Mouse (Mus musculus): ENCODE measurements around the gene A030014E15Rik. TPM values are rescaled to one million over a fixed set of nuclear protein-coding genes. Genes with fewer than 3 reads are reported as not detected.
"Not testable (repeated sequence)": the region's sequence is repeated elsewhere in the genome, so short reads cannot be mapped to it uniquely, and the experiment has no call there.

The A030014E15Rik gene
- polyA plus RNA-seq (2016; fragmentation: Nextera tagmentation; extraction: Ambion mirVana), result not detected in 2 replicates

DNA sequence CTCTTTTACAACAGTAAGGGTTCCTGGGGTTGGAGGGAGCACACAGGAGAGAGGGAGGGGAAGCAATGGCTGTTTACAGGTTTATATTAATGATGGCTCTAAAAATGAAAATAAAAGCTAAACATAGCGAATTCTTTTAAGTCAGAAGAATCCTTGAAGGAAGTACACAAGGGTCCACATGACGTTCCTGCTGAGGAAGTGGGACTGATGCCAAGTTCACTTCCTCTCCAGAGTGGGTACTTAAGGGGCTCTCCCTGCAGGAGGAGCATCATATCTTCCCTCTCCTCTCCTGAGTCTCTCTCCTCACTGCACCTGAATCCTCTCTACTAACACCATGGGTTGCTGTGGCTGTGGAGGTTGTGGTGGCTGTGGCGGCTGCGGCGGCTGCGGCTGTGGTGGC is at the start of gene A030014E15Rik:
Gene A030014E15Rik, plus strand, starts transcription at position 268 of the 400 bp plus-strand sequence.
- 94% methylated on average over 6 of the region's 6 CpGs for WGBS
- Histone ChIP-seq H3K4me1 (no peaks in the 10 kb centered on the region), H3K27me3 (replicated peaks) (no peaks in the 10 kb centered on the region), H3K4me3 (no peak within 1 kb of the TSS), H3K36me3 (no peaks in the 10 kb centered on the region), H3K27ac (no peak within 1 kb of the TSS), H3K4me2 (replicated peaks) (no peak within 1 kb of the TSS), H3K9me3 (no peaks in the 10 kb centered on the region), H3K9ac (no peak within 1 kb of the TSS)
- no peak for ATAC-seq (ENCODE audit: low FRiP score, low read depth)

DNA sequence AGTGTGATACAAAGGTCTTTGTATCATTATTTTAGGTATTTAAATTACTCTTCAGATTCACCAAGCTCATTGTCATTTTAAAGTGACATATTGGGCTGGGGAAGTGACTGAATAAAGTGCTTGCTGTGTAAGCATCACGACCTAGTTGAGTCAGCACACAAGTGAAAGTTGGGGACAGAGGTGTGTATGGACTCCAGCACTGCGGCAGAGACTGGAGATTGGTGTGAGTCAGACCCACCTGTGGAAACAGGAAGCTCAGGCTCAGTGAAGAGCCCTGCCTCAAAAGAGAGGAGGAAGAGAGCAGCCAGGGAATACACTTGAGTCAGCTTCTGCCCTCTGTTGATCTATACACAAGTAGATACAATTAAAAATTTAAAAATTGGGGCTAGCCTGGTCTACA is 45.5 kb upstream of the A030014E15Rik start:
- H3K27ac ChIP-seq, result no peak overlapping the region
- H3K4me1 ChIP-seq, result no peaks in the 10 kb centered on the region
- 84% methylated on average over 2 of the region's 2 CpGs for WGBS
- no peak overlapping the region for H3K9ac ChIP-seq
- ATAC-seq (ENCODE audit: low FRiP score, low read depth), result no peak
- no peaks in the 10 kb centered on the region for H3K27me3 ChIP-seq (replicated peaks)
- no peak overlapping the region for H3K4me2 ChIP-seq (replicated peaks)
- no peaks in the 10 kb centered on the region for H3K9me3 ChIP-seq
- H3K36me3 ChIP-seq, result peaks cover 20% of the 10 kb centered on the region
- H3K4me3 ChIP-seq, result no peak overlapping the region

DNA sequence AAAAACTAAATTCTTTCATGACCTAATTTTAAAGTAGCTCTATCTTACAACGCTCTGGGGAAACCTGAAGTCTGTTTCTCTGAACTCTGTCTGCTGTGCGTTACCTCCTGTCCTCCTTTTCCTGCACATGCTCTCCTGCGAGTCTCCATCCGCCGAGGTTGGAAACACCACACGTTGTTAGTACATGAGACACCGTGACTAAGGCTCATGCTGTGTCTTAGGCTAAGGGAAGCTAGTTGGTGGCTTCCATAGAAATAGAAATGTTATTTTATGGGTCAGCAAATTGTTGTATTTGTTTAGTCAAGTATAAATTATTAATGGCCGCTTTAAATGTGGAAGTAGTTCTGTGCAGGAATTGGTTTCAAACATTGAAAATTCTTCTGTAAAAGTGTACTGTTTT is 44.5 kb upstream of the A030014E15Rik start:
- no peak for ATAC-seq (ENCODE audit: low FRiP score, low read depth)
- peaks cover 19% of the 10 kb centered on the region for H3K36me3 ChIP-seq

DNA sequence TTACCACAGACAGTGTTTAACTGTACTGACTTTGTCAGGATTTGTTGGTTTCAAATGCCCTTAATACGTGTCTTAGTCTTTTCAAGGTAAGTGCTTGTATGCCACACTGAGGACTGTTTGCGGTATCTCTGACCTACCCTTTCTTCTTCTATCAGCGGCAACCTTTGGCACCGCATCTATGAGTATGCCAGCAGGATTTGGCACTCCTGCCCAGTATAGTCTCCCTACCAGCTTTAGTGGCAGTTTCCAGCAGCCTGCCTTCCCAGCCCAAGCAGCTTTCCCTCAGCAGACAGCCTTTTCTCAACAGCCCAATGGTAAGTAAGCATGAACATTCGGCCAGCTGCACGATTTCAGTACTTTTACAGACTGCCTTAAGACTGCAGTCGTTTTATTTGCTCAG is 31.4 kb upstream of the A030014E15Rik start:
- H3K36me3 ChIP-seq, result peaks cover 26% of the 10 kb centered on the region
- ATAC-seq (ENCODE audit: low FRiP score, low read depth), result no peak
- no peak overlapping the region for H3K4me2 ChIP-seq (replicated peaks)
- no peak overlapping the region for H3K9ac ChIP-seq
- H3K4me1 ChIP-seq, result no peaks in the 10 kb centered on the region
- no peak overlapping the region for H3K27ac ChIP-seq
- H3K9me3 ChIP-seq, result no peaks in the 10 kb centered on the region
- no peaks in the 10 kb centered on the region for H3K27me3 ChIP-seq (replicated peaks)
- H3K4me3 ChIP-seq, result no peak overlapping the region
- WGBS, result 96% methylated on average over 7 of the region's 7 CpGs

More for the DNA sequence above, 44.5 kb upstream of the A030014E15Rik start:
- WGBS, result 67% methylated on average over 8 of the region's 8 CpGs
- no peaks in the 10 kb centered on the region for H3K4me1 ChIP-seq
- no peak overlapping the region for H3K4me3 ChIP-seq
- no peak overlapping the region for H3K9ac ChIP-seq
- H3K27me3 ChIP-seq (replicated peaks), result no peaks in the 10 kb centered on the region
- no peak overlapping the region for H3K27ac ChIP-seq
- no peaks in the 10 kb centered on the region for H3K9me3 ChIP-seq
- H3K4me2 ChIP-seq (replicated peaks), result no peak overlapping the region

DNA sequence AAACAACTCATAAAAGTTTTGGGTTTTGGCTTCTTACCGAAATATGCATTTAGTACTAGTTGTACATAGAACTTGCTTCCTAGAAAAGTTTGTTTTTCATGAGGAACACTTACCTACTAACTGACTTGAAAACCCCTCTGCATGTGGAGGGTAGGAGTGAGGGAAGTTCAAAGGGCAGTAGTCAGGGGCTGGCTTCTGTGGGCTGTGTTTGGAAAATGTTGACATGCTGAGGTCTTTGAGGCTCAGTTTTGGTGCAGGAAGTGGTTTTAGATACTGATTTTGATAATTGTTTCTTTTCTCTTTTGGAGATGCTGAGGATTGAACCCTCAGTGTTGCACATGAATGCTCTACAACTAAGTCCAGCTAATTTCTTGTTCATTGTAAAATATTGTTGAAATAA is 24.1 kb upstream of the A030014E15Rik start:
- no peak overlapping the region for H3K27ac ChIP-seq
- no peaks in the 10 kb centered on the region for H3K9me3 ChIP-seq
- ATAC-seq (ENCODE audit: low FRiP score, low read depth), result no peak
- H3K4me2 ChIP-seq (replicated peaks), result no peak overlapping the region
- 96% methylated on average over 1 of the region's 1 CpGs for WGBS
- no peaks in the 10 kb centered on the region for H3K27me3 ChIP-seq (replicated peaks)
- no peaks in the 10 kb centered on the region for H3K4me1 ChIP-seq
- H3K4me3 ChIP-seq, result no peak overlapping the region
- H3K36me3 ChIP-seq, result peaks cover 28% of the 10 kb centered on the region
- H3K9ac ChIP-seq, result no peak overlapping the region

DNA sequence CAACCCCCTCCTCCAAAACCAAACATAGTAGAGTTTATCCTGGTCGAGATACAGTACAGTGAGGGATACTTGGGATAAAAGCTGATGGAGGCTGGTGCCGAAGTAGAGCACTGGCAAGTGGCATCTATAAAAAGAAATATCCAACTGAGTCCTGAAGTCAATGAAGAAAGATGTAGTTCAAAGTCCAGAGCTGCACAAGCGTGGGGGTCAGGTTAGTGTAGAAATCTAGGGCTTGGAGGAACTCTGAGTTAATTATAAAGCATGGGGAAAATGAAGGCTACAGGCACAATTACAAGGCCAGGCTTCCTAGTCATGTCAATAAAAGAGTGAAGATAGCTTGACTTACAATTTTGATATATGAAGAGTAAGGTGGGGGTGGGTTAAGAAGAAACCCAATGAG is 23.5 kb upstream of the A030014E15Rik start:
- 92% methylated on average over 3 of the region's 3 CpGs for WGBS
- H3K27me3 ChIP-seq (replicated peaks), result no peaks in the 10 kb centered on the region
- no peak for ATAC-seq (ENCODE audit: low FRiP score, low read depth)
- H3K4me3 ChIP-seq, result no peak overlapping the region
- H3K36me3 ChIP-seq, result peaks cover 28% of the 10 kb centered on the region
- H3K9me3 ChIP-seq, result no peaks in the 10 kb centered on the region
- no peak overlapping the region for H3K27ac ChIP-seq
- no peak overlapping the region for H3K9ac ChIP-seq
- no peak overlapping the region for H3K4me2 ChIP-seq (replicated peaks)
- no peaks in the 10 kb centered on the region for H3K4me1 ChIP-seq

DNA sequence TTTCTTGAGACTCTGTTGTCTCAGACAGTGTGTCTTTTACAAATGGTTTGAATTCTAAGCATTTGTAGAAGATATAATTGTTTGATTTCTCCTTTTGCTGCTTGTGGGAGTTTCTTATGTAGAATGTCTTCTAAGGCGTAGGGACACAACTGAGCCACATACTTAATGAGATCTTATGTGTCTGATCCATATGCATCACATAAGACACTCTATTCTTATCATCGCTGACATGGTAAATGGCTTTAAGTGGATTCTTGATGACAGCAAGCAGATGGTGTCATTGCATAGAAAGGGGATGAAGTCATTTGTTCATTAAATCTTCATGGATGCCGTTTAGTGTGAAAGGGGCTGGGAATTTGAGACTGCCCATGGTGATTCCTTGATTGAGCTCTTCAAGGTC is 18.8 kb upstream of the A030014E15Rik start:
- H3K9ac ChIP-seq, result no peak overlapping the region
- H3K36me3 ChIP-seq, result peaks cover 16% of the 10 kb centered on the region
- 73% methylated on average over 3 of the region's 3 CpGs for WGBS
- H3K9me3 ChIP-seq, result no peaks in the 10 kb centered on the region
- H3K27me3 ChIP-seq (replicated peaks), result no peaks in the 10 kb centered on the region
- H3K4me1 ChIP-seq, result no peaks in the 10 kb centered on the region
- H3K27ac ChIP-seq, result no peak overlapping the region
- no peak overlapping the region for H3K4me2 ChIP-seq (replicated peaks)
- ATAC-seq (ENCODE audit: low FRiP score, low read depth), result 0 out of 2 replicates have a peak, but pooled peaks have one; percentile 41
- H3K4me3 ChIP-seq, result no peak overlapping the region

DNA sequence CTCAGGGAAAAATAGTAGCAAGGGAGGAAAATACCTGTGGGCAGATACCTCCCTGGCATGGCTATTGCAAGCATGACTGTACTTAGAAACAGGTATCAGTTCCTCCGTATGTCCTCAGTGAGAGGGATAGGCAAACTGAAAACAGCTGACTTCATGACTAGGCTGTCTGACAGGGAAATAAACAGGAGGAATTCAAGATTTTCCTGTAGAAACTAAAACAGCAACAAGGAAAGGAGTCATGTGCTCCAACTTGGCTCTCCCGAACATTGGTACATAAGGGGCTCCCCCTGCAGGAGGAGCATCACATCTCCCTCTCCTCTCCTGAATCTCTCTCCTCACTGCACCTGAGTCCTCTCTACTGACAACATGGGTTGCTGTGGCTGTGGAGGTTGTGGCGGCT is 11.7 kb upstream of the A030014E15Rik start, which contains the start of gene A030005L19Rik:
Gene A030005L19Rik, plus strand, starts transcription at position 301 of the 400 bp plus-strand sequence.
- no peak for ATAC-seq (ENCODE audit: low FRiP score, low read depth)
- H3K9me3 ChIP-seq, result no peaks in the 10 kb centered on the region
- no peak within 1 kb of the TSS for H3K9ac ChIP-seq
- no peak within 1 kb of the TSS for H3K27ac ChIP-seq
- H3K4me3 ChIP-seq, result no peak within 1 kb of the TSS
- no peak within 1 kb of the TSS for H3K4me2 ChIP-seq (replicated peaks)
- H3K27me3 ChIP-seq (replicated peaks), result no peaks in the 10 kb centered on the region
- H3K4me1 ChIP-seq, result no peaks in the 10 kb centered on the region
- H3K36me3 ChIP-seq, result no peaks in the 10 kb centered on the region
- WGBS, result 86% methylated on average over 3 of the region's 3 CpGs

DNA sequence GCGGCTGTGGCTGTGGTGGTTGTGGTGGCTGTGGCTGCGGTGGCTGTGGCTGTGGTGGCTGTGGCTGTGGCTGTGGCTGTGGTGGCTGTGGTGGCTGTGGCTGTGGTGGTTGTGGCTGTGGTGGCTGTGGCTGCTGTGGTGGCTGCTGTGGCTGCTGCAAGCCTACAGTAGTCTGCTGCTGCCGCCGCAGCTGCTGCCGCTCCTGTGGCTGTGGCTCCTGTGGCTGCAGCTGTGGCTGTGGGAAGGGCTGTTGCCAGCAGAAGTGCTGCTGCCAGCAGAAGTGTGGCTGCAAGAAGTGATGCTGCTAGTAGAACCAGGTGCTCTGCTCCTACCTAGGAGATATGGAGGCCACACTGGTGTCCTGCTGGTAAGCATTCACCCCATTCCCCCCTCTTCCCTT is 11.3 kb upstream of the A030014E15Rik start:
- not testable (repeated sequence) for H3K9ac ChIP-seq
- WGBS, result 94% methylated on average over 5 of the region's 5 CpGs

DNA sequence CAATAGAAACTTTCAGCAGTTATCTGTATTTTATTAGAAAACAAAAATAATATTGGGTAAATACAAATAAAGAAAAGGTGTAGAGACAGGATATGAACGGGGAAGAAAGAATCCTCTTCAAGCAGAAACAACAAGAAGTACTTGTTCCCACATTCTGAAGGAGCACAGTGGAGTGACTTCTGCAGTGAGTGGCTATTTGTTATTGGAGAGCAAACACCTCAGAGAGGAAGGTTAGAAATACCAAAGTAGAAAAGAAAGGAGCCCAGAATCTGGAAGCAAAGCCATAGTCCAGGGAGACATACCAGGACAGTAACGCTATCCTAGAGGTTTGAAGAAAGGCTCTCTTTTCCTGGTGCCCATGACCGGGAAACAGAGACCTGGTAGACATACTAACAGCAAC is 5.8 kb downstream of the A030014E15Rik start:
- not testable (repeated sequence) for H3K36me3 ChIP-seq; H3K4me2 ChIP-seq (replicated peaks); H3K4me3 ChIP-seq; ATAC-seq (ENCODE audit: low FRiP score, low read depth); H3K27ac ChIP-seq; H3K4me1 ChIP-seq; H3K9me3 ChIP-seq; H3K9ac ChIP-seq; H3K27me3 ChIP-seq (replicated peaks)
- 97% methylated on average over 3 of the region's 3 CpGs for WGBS

More for the DNA sequence above, 11.3 kb upstream of the A030014E15Rik start:
- H3K4me3 ChIP-seq; H3K36me3 ChIP-seq; H3K27ac ChIP-seq; H3K4me2 ChIP-seq (replicated peaks); H3K4me1 ChIP-seq; ATAC-seq (ENCODE audit: low FRiP score, low read depth); H3K9me3 ChIP-seq; H3K27me3 ChIP-seq (replicated peaks): not testable (repeated sequence)

DNA sequence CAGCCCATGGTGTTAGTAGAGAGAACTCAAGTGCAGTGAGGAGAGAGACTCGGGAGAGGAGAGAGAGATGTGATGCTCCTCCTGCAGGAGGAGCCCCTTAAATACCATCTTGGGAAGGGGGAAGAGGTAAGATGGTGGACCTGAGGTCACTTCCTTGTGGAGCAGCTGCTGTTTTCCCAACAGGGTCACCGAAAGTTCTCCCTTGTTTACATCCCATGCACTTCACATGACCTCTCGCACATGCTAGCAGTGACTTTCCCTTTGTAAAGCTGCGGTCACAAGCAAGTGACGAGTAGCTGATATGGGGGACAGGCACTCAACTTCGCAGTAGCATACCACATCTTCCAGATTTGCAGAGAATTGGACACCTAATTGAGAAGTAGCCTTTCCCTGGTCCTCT is 6.6 kb downstream of the A030014E15Rik start, which contains the start of gene Gm6217:
Gene Gm6217, minus strand, starts transcription at position 74 of the 400 bp plus-strand sequence.
- WGBS, result no CpG with 5 or more reads among the region's 6 CpGs
- not testable (repeated sequence) for ATAC-seq (ENCODE audit: low FRiP score, low read depth)

DNA sequence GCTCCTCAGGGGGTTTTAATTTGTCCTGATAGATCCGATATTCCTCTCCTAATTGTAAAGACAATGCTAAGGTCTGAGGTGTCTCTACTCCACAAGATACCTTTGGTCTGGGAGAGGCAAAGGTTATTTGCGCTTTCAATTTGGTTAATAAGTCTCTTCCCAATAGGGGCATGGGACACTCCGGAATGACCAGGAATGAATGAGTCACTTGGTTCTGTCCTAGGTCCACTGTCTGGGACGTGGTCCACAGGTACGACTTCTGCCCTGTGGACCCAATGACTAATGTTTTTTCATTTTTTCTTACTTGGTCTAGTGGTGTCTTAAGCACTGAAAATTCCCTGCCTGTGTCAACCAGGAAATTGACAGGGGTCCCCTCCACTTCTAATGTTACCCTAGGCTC is 13.9 kb downstream of the A030014E15Rik start:
- no peak overlapping the region for H3K4me3 ChIP-seq
- WGBS, result 87% methylated on average over 5 of the region's 5 CpGs
- no peaks in the 10 kb centered on the region for H3K4me1 ChIP-seq
- no peak overlapping the region for H3K27ac ChIP-seq
- H3K4me2 ChIP-seq (replicated peaks), result no peak overlapping the region
- no peaks in the 10 kb centered on the region for H3K27me3 ChIP-seq (replicated peaks)
- H3K9ac ChIP-seq, result no peak overlapping the region
- H3K9me3 ChIP-seq, result no peaks in the 10 kb centered on the region
- no peaks in the 10 kb centered on the region for H3K36me3 ChIP-seq
- no peak for ATAC-seq (ENCODE audit: low FRiP score, low read depth)

More for the DNA sequence above, 6.6 kb downstream of the A030014E15Rik start, which contains the start of gene Gm6217:
- not testable (repeated sequence) for H3K27ac ChIP-seq; H3K36me3 ChIP-seq; H3K27me3 ChIP-seq (replicated peaks); H3K4me2 ChIP-seq (replicated peaks); H3K4me3 ChIP-seq; H3K9me3 ChIP-seq; H3K4me1 ChIP-seq; H3K9ac ChIP-seq

DNA sequence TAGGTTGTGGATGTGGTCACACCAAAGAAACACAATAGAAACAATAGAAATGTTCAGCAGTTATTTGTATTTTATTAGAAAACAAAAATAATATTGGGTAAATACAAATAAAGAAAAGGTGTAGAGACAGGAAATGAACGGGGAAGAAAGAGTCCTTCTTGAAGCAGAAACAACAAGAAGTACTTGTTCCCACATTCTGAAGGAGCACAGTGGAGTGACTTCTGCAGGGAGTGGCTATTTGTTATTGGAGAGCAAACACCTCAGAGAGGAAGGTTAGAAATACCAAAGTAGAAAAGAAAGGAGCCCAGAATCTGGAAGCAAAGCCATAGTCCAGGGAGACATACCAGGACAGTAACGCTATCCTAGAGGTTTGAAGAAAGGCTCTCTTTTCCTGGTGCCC is 17.8 kb downstream of the A030014E15Rik start:
- H3K9me3 ChIP-seq; H3K36me3 ChIP-seq; ATAC-seq (ENCODE audit: low FRiP score, low read depth); H3K4me3 ChIP-seq; H3K27ac ChIP-seq; H3K9ac ChIP-seq; H3K4me2 ChIP-seq (replicated peaks); H3K27me3 ChIP-seq (replicated peaks); H3K4me1 ChIP-seq: not testable (repeated sequence)
- 89% methylated on average over 1 of the region's 2 CpGs for WGBS
